Mouse (Mus musculus): ENCODE data around the gene Epb41l3.

DNA sequence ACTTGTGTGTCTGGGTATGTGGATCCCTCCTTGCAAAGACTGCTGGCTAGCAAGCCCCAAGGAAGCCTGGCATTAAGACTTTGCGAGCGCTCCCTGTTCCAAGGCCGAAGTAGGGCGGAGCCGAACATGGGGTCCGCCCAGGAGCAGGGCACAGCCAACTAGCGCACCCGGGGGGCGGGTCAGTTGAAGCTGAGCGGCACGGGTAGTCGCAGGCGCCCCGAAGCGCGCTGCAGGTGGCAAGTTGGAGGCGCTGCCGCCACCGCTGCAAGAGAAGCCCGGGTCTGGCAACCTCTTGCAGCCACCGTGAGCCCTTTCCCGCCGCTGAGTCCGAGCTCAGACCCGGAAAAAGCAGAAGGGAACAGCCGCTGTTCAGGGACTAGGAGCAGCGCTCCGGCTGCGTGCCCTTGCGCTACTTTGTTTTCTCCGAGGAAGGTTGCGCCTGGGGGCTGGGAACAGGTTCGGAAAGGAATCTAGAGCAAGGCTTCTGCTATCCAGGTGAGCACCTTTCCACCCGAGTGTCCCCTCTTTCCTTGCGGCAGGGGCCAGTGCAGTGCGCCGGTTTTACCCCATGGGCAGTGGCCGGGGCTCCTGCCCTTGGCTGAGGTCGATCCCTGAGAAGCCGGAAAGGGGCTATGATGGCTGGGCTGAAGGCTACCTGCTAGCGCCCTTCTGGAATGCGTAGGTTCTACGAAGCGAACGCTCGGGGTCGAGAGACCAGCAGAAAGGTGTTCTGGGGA is at the start of gene Epb41l3:
- TF ChIP-seq CTCF (IDR thresholded peaks at IDR 0.05; ENCODE audit: low read depth, low read length) (no peak), POLR2A (IDR thresholded peaks at IDR 0.05; ENCODE audit: insufficient read depth, low read length) (no peak)
